Mouse (Mus musculus): ENCODE measurements at regions not wholly inside any gene's neighbourhood (a gene's known extent, or its start where the extent isn't known, plus 50 kb on each side); places are given as distances from the start of the nearest gene placed in this dataset.

GRCm38 (mm10) chr2:78972288-78973117, 104.6 kb downstream of the Ube2e3 start:
- Histone ChIP-seq H3K36me3 (ENCODE audit: insufficient read depth) (no peaks in the 10 kb centered on the region), H3K4me2 (ENCODE audit: low read depth) (no peak overlapping the region), H3K4me1 (ENCODE audit: insufficient read depth) (no peaks in the 10 kb centered on the region), H3K9ac (no peak overlapping the region), H3K27ac (ENCODE audit: low read depth, low read length) (no peak overlapping the region), H3K27me3 (ENCODE audit: insufficient read depth, low read length) (no peaks in the 10 kb centered on the region), H3K9me3 (ENCODE audit: low read length) (no peaks in the 10 kb centered on the region), H3K4me3 (ENCODE audit: low read depth, low read length) (no peak overlapping the region)
- no peak for DNase-seq
- no peak for TF ChIP-seq CTCF (IDR thresholded peaks at IDR 0.05; ENCODE audit: low read depth)
- ATAC-seq: no peak
- WGBS: 88% methylated on average over 10 of the region's 10 CpGs

GRCm38 (mm10) chr2:78973811-78974210, 105.9 kb downstream of the Ube2e3 start:
- DNase-seq: no peak
- Histone ChIP-seq H3K4me3 (ENCODE audit: low read depth, low read length) (no peak overlapping the region), H3K27me3 (ENCODE audit: insufficient read depth, low read length) (no peaks in the 10 kb centered on the region), H3K4me2 (ENCODE audit: low read depth) (no peak overlapping the region), H3K4me1 (ENCODE audit: insufficient read depth) (no peaks in the 10 kb centered on the region), H3K9ac (no peak overlapping the region), H3K9me3 (ENCODE audit: low read length) (no peaks in the 10 kb centered on the region), H3K27ac (ENCODE audit: low read depth, low read length) (no peak overlapping the region), H3K36me3 (ENCODE audit: insufficient read depth) (no peaks in the 10 kb centered on the region)
- ATAC-seq: no peak
- 96% methylated on average over 3 of the region's 3 CpGs for WGBS
- TF ChIP-seq CTCF (IDR thresholded peaks at IDR 0.05; ENCODE audit: low read depth): no peak

- no peak for ATAC-seq
- H3K9me3 ChIP-seq (ENCODE audit: low read length): no peaks in the 10 kb centered on the region
- H3K27me3 ChIP-seq (ENCODE audit: insufficient read depth, low read length): no peaks in the 10 kb centered on the region
- H3K36me3 ChIP-seq (ENCODE audit: insufficient read depth): no peaks in the 10 kb centered on the region
- no peak for DNase-seq
- TF ChIP-seq CTCF (IDR thresholded peaks at IDR 0.05; ENCODE audit: low read depth): no peak
- H3K9ac ChIP-seq: no peak overlapping the region
- H3K4me1 ChIP-seq (ENCODE audit: insufficient read depth): no peaks in the 10 kb centered on the region
- H3K4me3 ChIP-seq (ENCODE audit: low read depth, low read length): no peak overlapping the region
- WGBS: 84% methylated on average over 2 of the region's 2 CpGs
- H3K27ac ChIP-seq (ENCODE audit: low read depth, low read length): no peak overlapping the region
- no peak overlapping the region for H3K4me2 ChIP-seq (ENCODE audit: low read depth)
Measured at GRCm38 (mm10) chr2:78974683-78975392, 106.9 kb downstream of the Ube2e3 start.

- 92% methylated on average over 4 of the region's 4 CpGs for WGBS
- Histone ChIP-seq H3K4me1 (ENCODE audit: insufficient read depth) (no peaks in the 10 kb centered on the region), H3K27ac (ENCODE audit: low read depth, low read length) (no peak overlapping the region), H3K9ac (no peak overlapping the region), H3K36me3 (ENCODE audit: insufficient read depth) (no peaks in the 10 kb centered on the region), H3K9me3 (ENCODE audit: low read length) (no peaks in the 10 kb centered on the region), H3K27me3 (ENCODE audit: insufficient read depth, low read length) (no peaks in the 10 kb centered on the region; the same call in 1 of the 2 replicates), H3K4me2 (ENCODE audit: low read depth) (no peak overlapping the region), H3K4me3 (ENCODE audit: low read depth, low read length) (no peak overlapping the region)
- DNase-seq (no peak), ATAC-seq (no peak)
- TF ChIP-seq CTCF (IDR thresholded peaks at IDR 0.05; ENCODE audit: low read depth): no peak
Measured at GRCm38 (mm10) chr2:78975393-78975774, 107.5 kb downstream of the Ube2e3 start.

- no peaks in the 10 kb centered on the region for H3K4me1 ChIP-seq (ENCODE audit: insufficient read depth)
- H3K9me3 ChIP-seq (ENCODE audit: low read length): no peaks in the 10 kb centered on the region
- no peak overlapping the region for H3K4me3 ChIP-seq (ENCODE audit: low read depth, low read length)
- DNase-seq (no peak), ATAC-seq (no peak)
- H3K36me3 ChIP-seq (ENCODE audit: insufficient read depth): no peaks in the 10 kb centered on the region
- no peak overlapping the region for H3K4me2 ChIP-seq (ENCODE audit: low read depth)
- 89% methylated on average over 4 of the region's 4 CpGs for WGBS
- no peaks in the 10 kb centered on the region; the same call in 1 of the 2 replicates for H3K27me3 ChIP-seq (ENCODE audit: insufficient read depth, low read length)
- no peak overlapping the region for H3K9ac ChIP-seq
- TF ChIP-seq CTCF (IDR thresholded peaks at IDR 0.05; ENCODE audit: low read depth): no peak
- H3K27ac ChIP-seq (ENCODE audit: low read depth, low read length): no peak overlapping the region
Measured at GRCm38 (mm10) chr2:78976084-78976483, 108.2 kb downstream of the Ube2e3 start.

- Histone ChIP-seq H3K4me2 (ENCODE audit: low read depth) (no peak overlapping the region), H3K9ac (no peak overlapping the region), H3K36me3 (ENCODE audit: insufficient read depth) (no peaks in the 10 kb centered on the region), H3K27ac (ENCODE audit: low read depth, low read length) (no peak overlapping the region), H3K4me3 (ENCODE audit: low read depth, low read length) (no peak overlapping the region), H3K9me3 (ENCODE audit: low read length) (no peaks in the 10 kb centered on the region), H3K4me1 (ENCODE audit: insufficient read depth) (no peaks in the 10 kb centered on the region), H3K27me3 (ENCODE audit: insufficient read depth, low read length) (no peaks in the 10 kb centered on the region; the same call in 1 of the 2 replicates)
- DNase-seq (no peak), ATAC-seq (no peak)
- 73% methylated on average over 5 of the region's 5 CpGs for WGBS
- TF ChIP-seq CTCF (IDR thresholded peaks at IDR 0.05; ENCODE audit: low read depth): no peak
Measured at GRCm38 (mm10) chr2:78977632-78978397, 109.9 kb downstream of the Ube2e3 start.

Measured in forebrain, postnatal 0 days (tissue).